Mouse (Mus musculus) lung, adult 2 months (tissue): ENCODE results near the gene Foxd1. TPM values are rescaled to one million over a fixed set of nuclear protein-coding genes. Genes with fewer than 3 reads are reported as not detected.

Experiments
- DNase-seq: peaks from one replicate; pipeline ENCODE4 v3.0.0; 2022
- H3K4me1 ChIP-seq: fragments of 200-500 bp; 2 replicates; pipeline ENCODE4 v1.6.1; 2011; ENCODE audit warnings: low read length; ENCODE audit not compliant: control insufficient read depth, insufficient read depth
- H3K4me3 ChIP-seq: fragments of 200-500 bp; replicated peaks from 2 replicates; pipeline ENCODE3; 2011; ENCODE audit warnings: low read depth, mild to moderate bottlenecking, control low read depth, low read length; ENCODE audit errors: extremely low read depth
- CTCF ChIP-seq: fragments of 200-500 bp; IDR thresholded peaks from 2 replicates; pipeline ENCODE4 v1.5.1; 2011; ENCODE audit warnings: mild to moderate bottlenecking, low read length, control low read depth; ENCODE audit not compliant: insufficient read depth
- POLR2A ChIP-seq: fragments of 200-500 bp; IDR thresholded peaks from 2 replicates; pipeline ENCODE4 v1.6.1; 2011; ENCODE audit warnings: low read depth, mild to moderate bottlenecking, control low read depth, low read length, borderline replicate concordance; ENCODE audit errors: extremely low read depth
- WGBS: fragments of 180-500 bp; shearing (Covaris S2); methylation state at CpG from one replicate; pipeline ENCODE4 v1.1.7; 2018; 5-methylcytosine and 5-hydroxymethylcytosine counted together
- polyA plus RNA-seq: library from polyadenylated mRNA; depleted of rRNA; stranded (reverse); fragments of >200 nt; gene quantifications from 2 replicates; pipeline ENCODE4 v1.2.3, GENCODE M21; 2012

Gene Foxd1
- polyA plus RNA-seq, 1 experiment: 0.12 TPM

DNA sequence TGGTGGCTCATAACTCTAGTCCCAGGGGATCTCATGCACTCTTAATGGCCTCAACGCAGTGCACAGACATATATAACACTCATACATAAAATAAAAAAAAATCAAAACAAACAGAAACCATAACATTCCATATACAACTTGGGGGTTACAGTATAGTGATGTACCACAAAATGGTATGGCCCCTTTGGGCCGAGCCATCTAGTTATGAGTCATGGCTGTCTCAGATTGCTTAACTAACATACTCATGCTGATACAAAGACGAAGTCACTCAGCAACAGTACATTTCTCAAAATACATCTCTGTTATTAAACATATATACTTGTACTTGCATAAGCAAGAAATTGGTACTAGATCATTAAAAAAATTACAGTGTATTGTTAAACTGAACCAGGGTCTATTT, 23.7 kb downstream of the Foxd1 start:
- TF ChIP-seq CTCF: no peak
- TF ChIP-seq POLR2A: no peak
- no peaks in the 10 kb centered on the region for H3K4me1 ChIP-seq
- WGBS: 81% methylated on average over 3 of the region's 3 CpGs
- no peak for DNase-seq
- H3K4me3 ChIP-seq: no peak overlapping the region

DNA sequence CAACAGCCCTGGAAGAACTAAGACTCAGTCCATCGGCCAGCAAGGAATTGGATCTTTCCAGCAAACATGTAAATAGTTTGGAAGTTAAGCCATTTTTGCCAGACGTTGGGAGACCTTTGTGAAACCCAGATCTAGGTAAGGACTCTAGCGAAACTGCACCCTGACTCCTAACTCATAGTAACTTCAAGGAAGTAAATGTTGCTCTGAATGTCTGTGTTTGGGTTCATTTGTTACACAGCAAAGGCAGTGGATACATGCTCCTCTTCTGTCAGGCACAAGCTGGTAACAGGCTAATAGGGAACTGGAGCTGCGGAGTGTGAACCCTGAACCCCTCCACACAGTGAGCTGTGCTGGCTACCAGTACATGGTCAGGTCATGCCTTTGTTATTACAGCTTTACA, 28.7 kb downstream of the Foxd1 start:
- no peak for DNase-seq
- 74% methylated on average over 4 of the region's 4 CpGs for WGBS
- no peaks in the 10 kb centered on the region for H3K4me1 ChIP-seq
- TF ChIP-seq POLR2A (no peak), CTCF (no peak)
- H3K4me3 ChIP-seq: no peak overlapping the region

DNA sequence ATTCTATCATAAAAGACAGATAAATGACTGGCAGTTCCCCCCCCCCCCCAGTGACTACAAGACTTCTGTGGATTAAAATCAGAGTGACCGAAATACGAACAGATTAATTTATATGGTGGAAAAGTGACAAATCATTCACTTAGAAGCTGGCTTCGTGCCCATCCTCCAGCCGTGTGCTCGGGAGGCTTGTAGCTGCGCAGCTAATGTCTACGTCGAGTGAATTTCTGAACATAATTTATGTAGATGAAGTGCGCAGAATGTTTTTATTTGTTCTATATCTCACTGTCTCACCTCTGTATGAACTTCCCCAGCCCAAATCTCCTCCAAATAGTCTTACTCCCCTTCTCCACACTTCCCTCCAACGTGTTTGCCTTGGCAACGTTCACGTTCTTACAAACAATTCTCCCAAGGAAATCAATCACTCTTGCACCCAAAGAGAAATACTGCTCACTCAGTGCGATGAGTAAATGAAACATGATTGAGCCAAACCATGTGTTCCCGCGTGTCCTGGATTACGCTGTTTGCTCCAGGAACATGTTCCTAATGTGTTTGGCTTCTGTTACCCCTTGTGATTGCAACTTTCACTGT, 30.0 kb downstream of the Foxd1 start:
- TF ChIP-seq POLR2A (no peak), CTCF (no peak)
- H3K4me3 ChIP-seq: no peak overlapping the region

GRCm38 (mm10) chr13:98385877-98386276, 31.8 kb downstream of the Foxd1 start:
- Histone ChIP-seq H3K4me1 (no peaks in the 10 kb centered on the region), H3K4me3 (no peak overlapping the region)
- TF ChIP-seq POLR2A (no peak), CTCF (no peak)
- WGBS: 78% methylated on average over 2 of the region's 2 CpGs
- no peak for DNase-seq

More for the DNA sequence above, 30.0 kb downstream of the Foxd1 start:
- H3K4me1 ChIP-seq: no peaks in the 10 kb centered on the region
- WGBS: 49% methylated on average over 16 of the region's 16 CpGs
- DNase-seq: no peak

GRCm38 (mm10) chr13:98389092-98389491, 35.0 kb downstream of the Foxd1 start:
- no peak overlapping the region for H3K4me3 ChIP-seq
- no peak for DNase-seq
- TF ChIP-seq POLR2A (no peak), CTCF (no peak)
- 36% methylated on average over 1 of the region's 1 CpGs for WGBS
- no peaks in the 10 kb centered on the region for H3K4me1 ChIP-seq

- Histone ChIP-seq H3K4me3 (no peak overlapping the region), H3K4me1 (no peaks in the 10 kb centered on the region)
- DNase-seq: no peak
- TF ChIP-seq POLR2A (no peak), CTCF (no peak)
- 20% methylated on average over 6 of the region's 6 CpGs for WGBS
These were observed 36.3 kb downstream of the Foxd1 start for GRCm38 (mm10) chr13:98390363-98390762.

GRCm38 (mm10) chr13:98390771-98391634, 37.0 kb downstream of the Foxd1 start:
- WGBS: 2% methylated on average over 68 of the region's 68 CpGs
- Histone ChIP-seq H3K4me1 (no peaks in the 10 kb centered on the region), H3K4me3 (no peak overlapping the region)
- no peak for DNase-seq
- no peak for TF ChIP-seq POLR2A
- TF ChIP-seq CTCF: no peak

GRCm38 (mm10) chr13:98391635-98391990, 37.6 kb downstream of the Foxd1 start:
- H3K4me3 ChIP-seq: no peak overlapping the region

GRCm38 (mm10) chr13:98392031-98392430, 38.0 kb downstream of the Foxd1 start:
- TF ChIP-seq CTCF: no peak
- TF ChIP-seq POLR2A: no peak
- no peak for DNase-seq
- H3K4me1 ChIP-seq: no peaks in the 10 kb centered on the region
- WGBS: 36% methylated on average over 6 of the region's 6 CpGs
- H3K4me3 ChIP-seq: no peak overlapping the region

More at GRCm38 (mm10) chr13:98391635-98391990, 37.6 kb downstream of the Foxd1 start:
- no peak for TF ChIP-seq POLR2A
- TF ChIP-seq CTCF: no peak
- 4% methylated on average over 4 of the region's 4 CpGs for WGBS
- no peak for DNase-seq
- no peaks in the 10 kb centered on the region for H3K4me1 ChIP-seq
